30 mouse cellular contexts compared by ENCODE assay signal in genomic region chr2:35011649-35012048, GRCm38 (mm10). TPM values are rescaled to one million over a fixed set of nuclear protein-coding genes. Genes with fewer than 3 reads are reported as not detected.
"Had no signal": no experiment of that assay in that cellular context is flagged by ENCODE, and none has a peak within 500 bp of the region (broad histone marks: within the 10 kb centered on the region; RNA-seq: fewer than 3 reads in every experiment).

No protein-coding gene starts in this region.

- H3K36me3 ChIP-seq: embryonic facial prominence, embryonic 10.5 days; embryonic facial prominence, embryonic 12.5 days; embryonic facial prominence, embryonic 13.5 days; embryonic facial prominence, embryonic 15.5 days; forebrain, embryonic 10.5 days; forebrain, embryonic 12.5 days; forebrain, embryonic 15.5 days had no signal

- H3K9ac ChIP-seq: embryonic facial prominence, embryonic 12.5 days; embryonic facial prominence, embryonic 13.5 days; embryonic facial prominence, embryonic 15.5 days; forebrain, embryonic 12.5 days; forebrain, embryonic 13.5 days; forebrain, embryonic 15.5 days; forebrain, postnatal 0 days had no signal

- H3K4me3 ChIP-seq: embryonic facial prominence, embryonic 10.5 days; embryonic facial prominence, embryonic 12.5 days; embryonic facial prominence, embryonic 13.5 days; embryonic facial prominence, embryonic 15.5 days; erythroblast, embryonic 14.5 days; forebrain, embryonic 10.5 days; forebrain, embryonic 12.5 days; forebrain, embryonic 13.5 days; forebrain, embryonic 15.5 days; gastrocnemius, adult 2 months; heart, adult 2 months had no signal

- DNase-seq: cerebellum, adult 8-10 months; cerebellum, adult 9-10 months; cerebellum, adult 9-11 months; cerebellum, postnatal 10 days; cerebellum, postnatal 14 days; cerebellum, postnatal 25 days; cerebellum, postnatal 36 days; embryo, embryonic 11 days; forebrain, postnatal 0 days; gastrocnemius, adult 2 months; gastrocnemius, postnatal 10 days; gastrocnemius, postnatal 14 days; gastrocnemius, postnatal 25 days; gastrocnemius, postnatal 36 days; heart, adult 18-20 months; heart, adult 2 months had no signal

- H3K27ac ChIP-seq: embryonic facial prominence, embryonic 10.5 days; embryonic facial prominence, embryonic 12.5 days; embryonic facial prominence, embryonic 13.5 days; embryonic facial prominence, embryonic 15.5 days; forebrain, embryonic 10.5 days; forebrain, embryonic 12.5 days; forebrain, embryonic 13.5 days; forebrain, embryonic 15.5 days; gastrocnemius, adult 2 months; heart, adult 2 months had no signal

- H3K4me1 ChIP-seq: embryonic facial prominence, embryonic 10.5 days; embryonic facial prominence, embryonic 12.5 days; embryonic facial prominence, embryonic 13.5 days; embryonic facial prominence, embryonic 15.5 days; forebrain, embryonic 12.5 days; forebrain, embryonic 13.5 days; forebrain, embryonic 15.5 days had no signal

- H3K9me3 ChIP-seq: embryonic facial prominence, embryonic 10.5 days; embryonic facial prominence, embryonic 12.5 days; embryonic facial prominence, embryonic 13.5 days; embryonic facial prominence, embryonic 15.5 days; forebrain, embryonic 10.5 days; forebrain, embryonic 12.5 days; forebrain, embryonic 13.5 days; forebrain, embryonic 15.5 days had no signal

- H3K27me3 ChIP-seq: embryonic facial prominence, embryonic 12.5 days; embryonic facial prominence, embryonic 15.5 days; forebrain, embryonic 12.5 days; forebrain, embryonic 13.5 days; forebrain, embryonic 15.5 days had no signal

RNA-seq across cellular contexts. Expression of gene Hc, which starts 49.6 kb away (rescaled TPM):
- total RNA-seq: common myeloid progenitor, adult 5-6 weeks; gastrocnemius, adult 2 months; gastrocnemius, postnatal 14 days; gastrocnemius, postnatal 25 days; granulocyte monocyte progenitor cell, adult 5-6 weeks; heart, adult 18-20 months; heart, adult 2 months; heart, adult 8-10 months had no signal
- polyA plus RNA-seq: embryonic facial prominence, embryonic 13.5 days; embryonic facial prominence, embryonic 14.5 days; embryonic facial prominence, embryonic 15.5 days; erythroblast, embryonic 14.5 days; gonadal fat pad, adult 2 months had no signal

RNA-seq across cellular contexts. Expression of gene Traf1, which starts 50.1 kb away (rescaled TPM):
- polyA plus RNA-seq: erythroblast, embryonic 14.5 days had no signal
